Mouse (Mus musculus) forebrain, embryonic 11.5 days (tissue): ENCODE data around the gene Gramd2. TPM values are rescaled to one million over a fixed set of nuclear protein-coding genes. Genes with fewer than 3 reads are reported as not detected.

Experiments used
- ATAC-seq: fragments of 200-750 bp; cut with Nextera tagmentation; replicated peaks from 2 replicates; pipeline ENCODE4 v1.8.0; 2017; ENCODE audit warnings: moderate TSS enrichment; ENCODE audit not compliant: low FRiP score
- DNase-seq: peaks from one replicate; pipeline ENCODE4 v3.0.0-alpha.2; 2017; ENCODE audit warnings: low spot score
- H3K27ac ChIP-seq: fragments of 300-500 bp; sonication (generic); 2 replicates; pipeline ENCODE4 v1.5.1; 2014; ENCODE audit warnings: low read depth, low read length
- H3K27me3 ChIP-seq: fragments of 300-500 bp; sonication (generic); 2 replicates; pipeline ENCODE4 v1.6.1; 2014; ENCODE audit warnings: mild to moderate bottlenecking, low read length, mixed read lengths; ENCODE audit not compliant: control insufficient read depth, insufficient read depth
- H3K36me3 ChIP-seq: fragments of 300-500 bp; sonication (generic); 2 replicates; pipeline ENCODE4 v1.6.1; 2014; ENCODE audit warnings: mild to moderate bottlenecking, low read length, moderate library complexity, mixed read lengths; ENCODE audit not compliant: control insufficient read depth, insufficient read depth
- H3K4me1 ChIP-seq: fragments of 300-500 bp; sonication (generic); replicated peaks from 2 replicates; pipeline ENCODE4 v1.6.1; 2014; ENCODE audit warnings: low read length, mixed read lengths; ENCODE audit not compliant: control insufficient read depth, insufficient read depth
- H3K4me2 ChIP-seq: fragments of 300-500 bp; sonication (generic); 2 replicates; pipeline ENCODE4 v1.6.1; 2014; ENCODE audit warnings: low read depth, mild to moderate bottlenecking, low read length, moderate library complexity, mixed read lengths; ENCODE audit not compliant: severe bottlenecking
- H3K4me3 ChIP-seq: fragments of 300-500 bp; sonication (generic); 2 replicates; pipeline ENCODE4 v1.5.1; 2014; ENCODE audit warnings: low read depth, low read length
- H3K9ac ChIP-seq: fragments of 300-500 bp; sonication (generic); 2 replicates; pipeline ENCODE4 v1.6.1; 2014; ENCODE audit warnings: low read length
- H3K9me3 ChIP-seq: fragments of 300-500 bp; sonication (generic); 2 replicates; pipeline ENCODE4 v1.6.1; 2016; ENCODE audit warnings: low read length, mixed read lengths; ENCODE audit not compliant: control insufficient read depth
- WGBS: fragments of 180-500 bp; shearing (Covaris S2); extraction: QIAGEN DNeasy Blood & Tissue Kit; methylation state at CpG from one replicate; pipeline ENCODE4 v1.1.7; 2014; 5-methylcytosine and 5-hydroxymethylcytosine counted together
- polyA plus RNA-seq: library from polyadenylated mRNA; unstranded; fragments of >200 nt; fragmentation: Nextera tagmentation; extraction: Ambion mirVana; gene quantifications from 2 replicates; pipeline ENCODE4 v1.2.1, GENCODE M21; 2014

The Gramd2 gene
- polyA plus RNA-seq, 1 experiment from 2014 or later = 0.48 TPM

GRCm38 (mm10) chr9:59673427-59673826 is 6.5 kb upstream of the Gramd2 start:
- no peaks in the 10 kb centered on the region for H3K4me1 ChIP-seq
- H3K27me3 ChIP-seq = no peaks in the 10 kb centered on the region
- H3K4me3 ChIP-seq = no peak overlapping the region
- no peak overlapping the region for H3K27ac ChIP-seq
- H3K9ac ChIP-seq = no peak overlapping the region
- ATAC-seq (no peak), DNase-seq (no peak)
- peaks cover 41% of the 10 kb centered on the region for H3K36me3 ChIP-seq
- no peak overlapping the region for H3K4me2 ChIP-seq
- 78% methylated on average over 2 of the region's 2 CpGs for WGBS
- no peaks in the 10 kb centered on the region for H3K9me3 ChIP-seq

DNA sequence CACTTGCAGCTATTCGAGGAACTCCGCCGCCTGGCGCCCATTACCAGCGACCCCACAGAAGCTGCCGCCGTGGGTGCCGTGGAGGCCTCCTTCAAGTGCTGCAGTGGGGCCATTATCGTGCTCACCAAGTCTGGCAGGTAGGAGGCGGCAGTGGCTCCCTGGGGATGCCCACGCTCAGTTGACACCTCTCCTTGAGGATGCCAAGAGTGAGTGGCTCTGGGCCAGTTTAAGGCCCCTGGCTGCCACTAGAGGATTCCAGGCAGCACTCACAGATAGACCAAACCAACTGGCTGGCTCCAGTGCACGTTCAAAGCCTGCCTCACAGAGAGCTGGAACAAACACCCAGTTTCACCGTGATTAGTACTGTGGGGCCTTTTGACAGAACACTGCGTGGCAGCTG is 4.3 kb upstream of the Gramd2 start:
- 90% methylated on average over 14 of the region's 14 CpGs for WGBS
- 0 out of 2 replicates have a peak overlapping the region, but pooled peaks have one; percentile 6 for H3K27ac ChIP-seq

GRCm38 (mm10) chr9:59678313-59678712 is 1.6 kb upstream of the Gramd2 start:
- peaks cover 24% of the 10 kb centered on the region for H3K36me3 ChIP-seq

More for the DNA sequence above, 4.3 kb upstream of the Gramd2 start:
- ATAC-seq = no peak
- H3K9me3 ChIP-seq = no peaks in the 10 kb centered on the region
- DNase-seq = no peak
- H3K4me2 ChIP-seq = no peak overlapping the region
- H3K4me3 ChIP-seq = no peak overlapping the region
- H3K9ac ChIP-seq = no peak overlapping the region
- peaks cover 33% of the 10 kb centered on the region for H3K36me3 ChIP-seq
- peaks cover 4% of the 10 kb centered on the region for H3K27me3 ChIP-seq
- peaks cover 3% of the 10 kb centered on the region; the same call in 1 of the 2 replicates for H3K4me1 ChIP-seq

GRCm38 (mm10) chr9:59680534-59680875 is 561 bp downstream of the Gramd2 start:
- Histone ChIP-seq H3K4me2 (peak overlapping the region; percentile 91), H3K36me3 (peaks cover 7% of the 10 kb centered on the region; the same call in 1 of the 2 replicates), H3K4me3 (peak overlapping the region; percentile 36), H3K27ac (no peak overlapping the region), H3K9me3 (no peaks in the 10 kb centered on the region), H3K4me1 (peaks cover 3% of the 10 kb centered on the region; the same call in 1 of the 2 replicates), H3K9ac (peak overlapping the region; percentile 57), H3K27me3 (peaks cover 13% of the 10 kb centered on the region)
- DNase-seq (no peak), ATAC-seq (0 out of 2 replicates have a peak, but pooled peaks have one; percentile 13)
- 10% methylated on average over 16 of the region's 16 CpGs for WGBS

More at GRCm38 (mm10) chr9:59678313-59678712, 1.6 kb upstream of the Gramd2 start:
- Histone ChIP-seq H3K4me1 (peaks cover 3% of the 10 kb centered on the region; the same call in 1 of the 2 replicates), H3K9me3 (no peaks in the 10 kb centered on the region), H3K27me3 (peaks cover 13% of the 10 kb centered on the region), H3K27ac (no peak overlapping the region), H3K4me2 (no peak overlapping the region), H3K9ac (no peak overlapping the region), H3K4me3 (no peak overlapping the region)
- WGBS = 17% methylated on average over 1 of the region's 1 CpGs
- DNase-seq (no peak), ATAC-seq (no peak)

DNA sequence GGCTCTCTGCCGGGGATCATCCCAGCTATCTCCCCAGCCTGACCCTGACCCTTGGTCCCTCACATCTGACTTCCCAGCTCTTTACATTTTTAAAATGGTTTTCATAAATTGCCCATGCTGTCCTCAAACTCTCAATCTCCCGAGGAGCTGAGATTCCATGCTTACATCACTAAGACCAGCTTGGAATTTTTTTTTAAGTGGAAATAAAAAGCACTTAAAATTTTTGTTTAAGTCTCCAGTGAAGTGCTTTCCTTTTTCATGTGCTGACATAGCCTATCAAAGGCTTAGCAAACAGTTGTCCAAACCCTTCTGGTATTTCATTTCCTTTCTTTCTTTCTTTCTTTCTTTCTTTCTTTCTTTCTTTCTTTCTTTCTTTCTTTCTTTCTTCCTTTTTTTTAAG is 4.1 kb downstream of the Gramd2 start:
- no peak overlapping the region for H3K9ac ChIP-seq
- H3K36me3 ChIP-seq = no peaks in the 10 kb centered on the region
- 82% methylated on average over 2 of the region's 2 CpGs for WGBS
- DNase-seq (no peak), ATAC-seq (no peak)
- H3K27me3 ChIP-seq = peaks cover 13% of the 10 kb centered on the region
- no peak overlapping the region for H3K27ac ChIP-seq
- peaks cover 3% of the 10 kb centered on the region; the same call in 1 of the 2 replicates for H3K4me1 ChIP-seq
- H3K9me3 ChIP-seq = no peaks in the 10 kb centered on the region
- no peak overlapping the region for H3K4me3 ChIP-seq
- H3K4me2 ChIP-seq = no peak overlapping the region

GRCm38 (mm10) chr9:59687416-59688046 is 7.6 kb downstream of the Gramd2 start:
- Histone ChIP-seq H3K27ac (no peak overlapping the region), H3K4me3 (no peak overlapping the region), H3K4me1 (no peaks in the 10 kb centered on the region; the same call in 1 of the 2 replicates), H3K9me3 (no peaks in the 10 kb centered on the region), H3K4me2 (no peak overlapping the region), H3K36me3 (no peaks in the 10 kb centered on the region), H3K9ac (no peak overlapping the region), H3K27me3 (no peaks in the 10 kb centered on the region)
- no peak for DNase-seq
- ATAC-seq = no peak
- WGBS = 36% methylated on average over 6 of the region's 6 CpGs

DNA sequence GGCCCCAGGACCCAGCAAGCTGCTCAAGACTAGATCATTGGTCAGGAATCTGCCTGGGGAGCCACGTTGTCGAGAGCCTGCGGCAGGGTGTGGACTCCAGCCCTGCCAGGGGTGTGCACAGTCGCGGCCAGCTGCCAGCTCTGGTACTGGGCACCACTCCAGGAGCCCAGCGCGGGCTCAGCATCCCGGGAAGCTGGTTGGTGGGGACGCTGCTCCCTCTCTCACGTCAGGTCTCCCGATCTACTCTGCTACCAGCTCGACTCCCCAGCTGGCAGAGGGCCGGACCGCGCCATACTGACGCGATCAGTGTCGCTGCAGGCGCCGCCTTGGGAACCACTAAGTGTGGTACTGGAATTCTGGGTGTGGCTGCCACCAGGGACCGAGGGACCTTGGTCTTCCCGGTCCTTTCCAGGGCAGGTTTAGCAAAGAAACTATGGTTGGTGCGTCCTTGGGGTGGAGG is 11.7 kb downstream of the Gramd2 start:
- peak overlapping the region; percentile 12; the same call in 1 of the 2 replicates for H3K4me3 ChIP-seq
- no peak overlapping the region for H3K27ac ChIP-seq
- no peaks in the 10 kb centered on the region for H3K27me3 ChIP-seq
- no peaks in the 10 kb centered on the region for H3K9me3 ChIP-seq
- DNase-seq (peak; percentile 66), ATAC-seq (peak; percentile 51)
- no peaks in the 10 kb centered on the region for H3K36me3 ChIP-seq
- H3K4me2 ChIP-seq = peak overlapping the region; percentile 50
- no peaks in the 10 kb centered on the region; the same call in 1 of the 2 replicates for H3K4me1 ChIP-seq
- peak overlapping the region; percentile 20; the same call in 1 of the 2 replicates for H3K9ac ChIP-seq
- WGBS = 3% methylated on average over 23 of the region's 23 CpGs

DNA sequence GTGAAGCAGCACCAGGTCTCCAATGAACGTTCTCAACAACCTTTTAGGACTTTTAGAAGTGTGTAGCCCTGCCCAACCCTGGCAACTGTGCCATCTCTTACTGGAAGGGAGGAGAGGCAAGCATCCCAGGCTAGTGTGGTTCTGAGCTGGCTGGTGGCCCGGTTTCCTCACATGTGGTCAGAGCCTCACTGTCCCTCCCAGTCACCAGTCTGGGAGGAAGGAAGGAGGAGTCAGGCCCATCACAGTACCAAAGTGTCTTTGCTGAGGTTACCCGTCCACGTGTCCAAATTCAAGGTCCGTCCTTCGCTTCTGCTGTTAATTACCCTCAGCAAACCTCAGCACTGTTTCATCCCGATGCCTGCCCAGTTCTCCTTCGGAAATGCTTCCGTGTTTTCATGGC is 12.2 kb downstream of the Gramd2 start:
- no peak overlapping the region; the same call in 1 of the 2 replicates for H3K9ac ChIP-seq
- H3K4me2 ChIP-seq = peak overlapping the region; percentile 50

More for the DNA sequence above, 12.2 kb downstream of the Gramd2 start:
- DNase-seq = no peak
- no peaks in the 10 kb centered on the region for H3K9me3 ChIP-seq
- 36% methylated on average over 9 of the region's 9 CpGs for WGBS
- no peak overlapping the region for H3K27ac ChIP-seq
- no peaks in the 10 kb centered on the region for H3K27me3 ChIP-seq
- H3K36me3 ChIP-seq = no peaks in the 10 kb centered on the region
- no peaks in the 10 kb centered on the region; the same call in 1 of the 2 replicates for H3K4me1 ChIP-seq
- ATAC-seq = no peak
- H3K4me3 ChIP-seq = no peak overlapping the region
